Mouse (Mus musculus): ENCODE data around the gene Tmeff2. TPM values are rescaled to one million over a fixed set of nuclear protein-coding genes. Genes with fewer than 3 reads are reported as not detected.
A peak's percentile ranks its signal among the peaks of the same experiment; 100 is the strongest.
"Not testable (repeated sequence)": the region's sequence is repeated elsewhere in the genome, so short reads cannot be mapped to it uniquely, and the experiment has no call there.

The Tmeff2 gene
- polyA plus RNA-seq (2014; fragmentation: Nextera tagmentation; extraction: Ambion mirVana) = 2.6 and 2.7 TPM in 2 replicates

DNA sequence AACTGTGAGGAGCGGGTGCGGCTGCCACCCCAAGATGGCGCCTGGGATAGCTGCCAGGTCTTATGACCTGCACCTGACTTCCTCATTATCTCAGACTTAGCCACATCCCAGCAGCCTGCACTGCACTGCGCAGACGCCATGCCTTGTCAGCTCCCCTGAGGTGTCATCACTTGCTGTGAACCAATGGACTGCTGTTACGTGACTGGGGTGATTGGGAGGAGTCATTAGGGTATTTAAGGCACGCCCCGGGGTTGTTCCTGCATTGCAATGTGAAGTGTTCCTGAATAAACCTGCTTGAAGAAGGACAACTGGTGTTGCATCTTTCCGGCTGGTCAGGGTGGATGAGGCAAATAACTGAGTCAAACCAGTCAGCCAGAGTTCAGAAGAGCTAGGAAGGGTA lies at the start of gene Tmeff2:
Gene Tmeff2, plus strand, starts transcription at position 262 of the 400 bp plus-strand sequence.
- not testable (repeated sequence) for H3K9ac ChIP-seq; H3K27me3 ChIP-seq (ENCODE audit: insufficient read depth, low read length); H3K4me1 ChIP-seq (ENCODE audit: insufficient read depth); H3K4me3 ChIP-seq (ENCODE audit: low read depth, low read length); H3K27ac ChIP-seq (ENCODE audit: low read depth); H3K9me3 ChIP-seq (ENCODE audit: low read depth, low read length); H3K4me2 ChIP-seq; DNase-seq; ATAC-seq (ENCODE audit: insufficient read depth); H3K36me3 ChIP-seq (ENCODE audit: insufficient read depth)
- WGBS = 85% methylated on average over 9 of the region's 9 CpGs

DNA sequence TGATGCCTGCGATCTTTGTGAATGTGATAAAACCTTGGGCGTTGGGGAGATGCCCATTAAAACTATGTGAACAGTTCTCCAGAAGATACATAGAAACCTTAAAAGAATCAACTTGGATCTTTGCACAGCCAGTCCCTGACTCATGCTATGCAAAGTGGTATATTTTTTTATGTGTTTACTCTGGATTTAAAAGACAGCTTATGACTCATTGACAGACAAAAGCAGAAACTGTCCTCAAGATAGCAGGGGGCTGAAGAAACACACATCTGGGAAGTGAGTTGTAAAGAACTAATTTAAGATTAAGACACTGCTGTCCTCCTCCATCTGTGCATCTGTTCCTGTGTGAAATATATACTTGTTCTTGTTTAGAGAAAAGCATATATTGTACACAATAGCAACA lies 38.9 kb upstream of the Tmeff2 start:
- Histone ChIP-seq H3K36me3 (ENCODE audit: insufficient read depth) (no peaks in the 10 kb centered on the region), H3K27me3 (ENCODE audit: insufficient read depth, low read length) (no peaks in the 10 kb centered on the region), H3K4me3 (ENCODE audit: low read depth, low read length) (no peak overlapping the region), H3K4me2 (no peak overlapping the region), H3K9ac (no peak overlapping the region), H3K27ac (ENCODE audit: low read depth) (no peak overlapping the region), H3K4me1 (ENCODE audit: insufficient read depth) (no peaks in the 10 kb centered on the region), H3K9me3 (ENCODE audit: low read depth, low read length) (no peaks in the 10 kb centered on the region)
- DNase-seq (no peak), ATAC-seq (ENCODE audit: insufficient read depth) (no peak)
- WGBS = 81% methylated on average over 2 of the region's 2 CpGs
- TF ChIP-seq CTCF (IDR thresholded peaks at IDR 0.05; ENCODE audit: low read depth) = no peak

DNA sequence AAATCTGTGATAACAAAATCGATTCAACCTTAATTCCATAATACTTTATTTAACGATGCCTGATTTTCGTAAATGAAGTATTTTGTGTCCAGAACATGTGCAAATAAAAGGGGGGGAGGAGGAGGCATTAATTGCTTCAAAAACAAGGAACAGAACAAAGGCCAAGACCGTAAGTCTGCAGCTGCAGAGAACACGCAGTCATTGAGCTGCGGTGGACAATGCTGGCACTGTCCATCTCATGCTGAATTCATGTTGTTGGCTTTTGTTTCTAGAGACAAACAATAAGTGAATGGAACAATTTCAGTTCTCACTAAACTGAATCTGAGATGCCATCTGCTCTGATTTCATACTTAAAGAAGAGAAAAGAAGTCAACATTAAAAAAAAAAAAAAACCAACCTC lies 2.8 kb upstream of the Tmeff2 start:
- H3K4me1 ChIP-seq (ENCODE audit: insufficient read depth) = no peaks in the 10 kb centered on the region
- DNase-seq (no peak), ATAC-seq (ENCODE audit: insufficient read depth) (no peak)
- no peak overlapping the region for H3K4me3 ChIP-seq (ENCODE audit: low read depth, low read length)
- no peak overlapping the region for H3K4me2 ChIP-seq
- no peaks in the 10 kb centered on the region for H3K9me3 ChIP-seq (ENCODE audit: low read depth, low read length)
- WGBS = 84% methylated on average over 6 of the region's 6 CpGs
- no peaks in the 10 kb centered on the region for H3K36me3 ChIP-seq (ENCODE audit: insufficient read depth)
- no peak overlapping the region for H3K9ac ChIP-seq
- no peaks in the 10 kb centered on the region for H3K27me3 ChIP-seq (ENCODE audit: insufficient read depth, low read length)
- no peak overlapping the region for H3K27ac ChIP-seq (ENCODE audit: low read depth)
- no peak for TF ChIP-seq CTCF (IDR thresholded peaks at IDR 0.05; ENCODE audit: low read depth)

DNA sequence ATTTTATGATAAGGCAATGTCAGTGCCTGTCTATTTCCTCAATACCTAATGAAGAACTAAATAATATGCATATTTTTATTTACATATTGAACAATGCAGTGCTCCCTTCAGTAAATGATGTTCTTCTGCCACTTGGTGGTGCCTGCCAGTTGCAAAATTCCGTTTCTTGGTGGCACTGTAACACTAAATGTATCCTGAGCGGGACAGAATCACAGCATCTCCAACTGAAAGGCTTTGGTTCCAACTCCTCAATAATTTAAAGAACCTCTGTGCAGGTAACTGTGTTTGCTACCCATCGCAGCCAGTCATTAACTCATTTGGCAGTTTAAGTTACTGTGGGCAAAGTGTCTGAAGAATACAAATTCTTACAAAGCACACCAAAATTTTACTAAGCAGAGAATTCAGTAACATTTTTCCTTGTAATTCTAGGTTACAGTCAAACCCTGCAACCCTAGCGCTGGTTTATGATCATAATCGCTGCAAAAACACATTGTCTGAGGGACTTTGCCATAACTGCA lies 24.4 kb downstream of the Tmeff2 start:
- DNase-seq (peak; percentile 24), ATAC-seq (ENCODE audit: insufficient read depth) (no peak)
- no peak overlapping the region for H3K27ac ChIP-seq (ENCODE audit: low read depth)
- peaks cover 40% of the 10 kb centered on the region for H3K27me3 ChIP-seq (ENCODE audit: insufficient read depth, low read length)
- peak; percentile 24; the same call in 1 of the 2 replicates for TF ChIP-seq CTCF (IDR thresholded peaks at IDR 0.05; ENCODE audit: low read depth)
- H3K4me1 ChIP-seq (ENCODE audit: insufficient read depth) = no peaks in the 10 kb centered on the region
- WGBS = 45% methylated on average over 5 of the region's 5 CpGs
- H3K9ac ChIP-seq = no peak overlapping the region
- H3K4me2 ChIP-seq = no peak overlapping the region; the same call in 1 of the 2 replicates
- H3K9me3 ChIP-seq (ENCODE audit: low read depth, low read length) = no peaks in the 10 kb centered on the region
- no peaks in the 10 kb centered on the region for H3K36me3 ChIP-seq (ENCODE audit: insufficient read depth)
- no peak overlapping the region for H3K4me3 ChIP-seq (ENCODE audit: low read depth, low read length)

DNA sequence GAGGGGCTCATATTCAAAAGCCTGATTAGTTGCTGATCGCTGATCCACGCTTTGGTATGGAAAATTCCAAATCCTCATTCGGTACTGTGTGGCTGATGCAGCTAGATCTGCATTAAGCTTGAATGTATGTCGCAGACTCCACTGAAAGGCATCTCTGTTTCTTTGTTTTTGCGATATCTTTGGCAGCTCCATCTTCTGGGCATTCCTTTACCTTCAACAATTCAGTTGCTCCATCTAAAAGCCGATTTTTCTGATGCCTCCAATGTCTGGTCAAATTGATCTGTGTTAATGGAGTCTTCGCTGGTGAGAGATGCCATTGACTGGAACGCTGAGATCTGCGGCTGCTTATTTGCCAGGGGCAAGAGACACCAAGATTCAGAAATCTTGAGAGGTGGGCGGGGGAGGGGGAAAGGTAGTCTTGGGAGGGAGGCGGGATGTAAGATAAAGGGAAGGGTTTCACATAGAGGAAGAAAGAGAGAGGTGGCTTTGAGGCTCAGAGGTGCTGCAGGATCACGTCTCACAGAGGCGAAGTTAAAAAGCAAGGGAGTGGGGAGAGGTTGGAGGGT lies 25.0 kb downstream of the Tmeff2 start:
- no peaks in the 10 kb centered on the region for H3K36me3 ChIP-seq (ENCODE audit: insufficient read depth)
- H3K4me3 ChIP-seq (ENCODE audit: low read depth, low read length) = no peak overlapping the region
- H3K4me2 ChIP-seq = peak overlapping the region; percentile 1; the same call in 1 of the 2 replicates
- H3K9ac ChIP-seq = no peak overlapping the region
- no peaks in the 10 kb centered on the region for H3K4me1 ChIP-seq (ENCODE audit: insufficient read depth)
- ATAC-seq (ENCODE audit: insufficient read depth) (no peak), DNase-seq (peak; percentile 7)
- TF ChIP-seq CTCF (IDR thresholded peaks at IDR 0.05; ENCODE audit: low read depth) = no peak
- WGBS = 13% methylated on average over 13 of the region's 13 CpGs
- no peak overlapping the region for H3K27ac ChIP-seq (ENCODE audit: low read depth)
- no peaks in the 10 kb centered on the region for H3K9me3 ChIP-seq (ENCODE audit: low read depth, low read length)
- peaks cover 40% of the 10 kb centered on the region for H3K27me3 ChIP-seq (ENCODE audit: insufficient read depth, low read length)

DNA sequence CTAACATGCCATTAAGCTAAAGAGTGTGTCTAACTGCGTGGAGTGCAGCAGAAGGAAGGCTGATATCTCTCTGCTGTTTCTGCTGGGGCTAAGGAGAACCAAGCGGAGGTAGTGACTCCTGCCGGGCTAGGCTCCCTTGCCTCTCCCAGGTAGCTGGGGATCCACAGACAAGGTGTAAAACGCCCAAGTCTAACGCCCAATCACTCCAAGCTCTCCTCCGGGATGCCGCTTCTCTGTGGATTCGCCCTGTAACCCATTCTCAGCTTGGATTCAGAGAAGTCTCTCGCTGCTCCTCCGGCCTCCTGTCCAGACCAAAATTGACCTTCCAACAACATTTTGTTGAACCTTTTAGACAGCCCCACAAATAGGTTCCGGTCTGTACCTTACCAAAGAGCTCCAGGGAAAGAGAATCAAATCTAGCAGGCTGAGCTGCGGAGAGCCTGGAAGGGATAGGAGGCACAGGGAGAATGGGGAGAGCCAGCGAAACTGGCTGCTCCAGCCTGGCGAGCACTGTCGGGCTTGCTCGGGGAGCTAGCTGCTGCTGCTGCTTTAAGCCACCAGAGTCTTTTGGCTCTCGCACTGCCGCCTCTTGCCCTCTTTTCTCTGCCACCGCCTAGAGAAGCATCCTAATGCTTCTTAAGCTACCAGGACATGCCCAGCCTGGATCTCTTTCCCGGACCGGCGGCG lies 26.1 kb downstream of the Tmeff2 start:
- 2% methylated on average over 23 of the region's 23 CpGs for WGBS
- Histone ChIP-seq H3K36me3 (ENCODE audit: insufficient read depth) (no peaks in the 10 kb centered on the region), H3K27ac (ENCODE audit: low read depth) (no peak overlapping the region), H3K27me3 (ENCODE audit: insufficient read depth, low read length) (peaks cover 40% of the 10 kb centered on the region), H3K9me3 (ENCODE audit: low read depth, low read length) (no peaks in the 10 kb centered on the region), H3K9ac (peak overlapping the region; percentile 37), H3K4me3 (ENCODE audit: low read depth, low read length) (peak overlapping the region; percentile 60), H3K4me2 (peak overlapping the region; percentile 100), H3K4me1 (ENCODE audit: insufficient read depth) (no peaks in the 10 kb centered on the region)
- peak; percentile 62 for DNase-seq
- no peak for TF ChIP-seq CTCF (IDR thresholded peaks at IDR 0.05; ENCODE audit: low read depth)
- ATAC-seq (ENCODE audit: insufficient read depth) = peak; percentile 50

DNA sequence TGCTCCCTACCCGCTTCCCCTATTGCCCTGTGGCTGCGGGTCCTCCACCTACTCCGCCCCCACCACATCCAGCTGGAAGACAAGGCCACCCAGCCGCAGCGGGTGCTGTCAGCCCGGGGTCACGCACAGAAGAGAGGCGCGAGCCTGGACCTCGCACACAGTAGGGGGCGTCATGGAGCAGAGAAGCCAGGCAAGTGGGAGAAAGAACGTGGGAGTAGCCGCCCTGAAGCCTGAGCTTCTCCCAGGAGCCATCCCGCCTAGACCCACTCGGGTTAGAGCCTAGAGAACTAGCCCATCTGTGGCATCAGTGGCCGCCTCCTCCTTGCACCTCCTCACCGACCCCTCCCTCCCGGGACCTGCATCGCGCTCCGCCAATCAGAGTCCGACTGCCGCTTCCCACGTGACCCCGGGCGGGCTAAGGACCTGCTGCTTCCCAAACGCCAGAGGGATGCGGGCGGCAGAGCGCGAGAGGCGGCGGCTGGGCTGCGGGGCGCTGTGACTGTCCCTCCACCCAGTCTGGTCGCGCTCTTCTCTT lies 26.7 kb downstream of the Tmeff2 start:
- H3K4me3 ChIP-seq (ENCODE audit: low read depth, low read length) = peak overlapping the region; percentile 60
- no peak overlapping the region for H3K27ac ChIP-seq (ENCODE audit: low read depth)
- H3K36me3 ChIP-seq (ENCODE audit: insufficient read depth) = no peaks in the 10 kb centered on the region
- H3K27me3 ChIP-seq (ENCODE audit: insufficient read depth, low read length) = peaks cover 40% of the 10 kb centered on the region
- no peaks in the 10 kb centered on the region for H3K9me3 ChIP-seq (ENCODE audit: low read depth, low read length)
- DNase-seq (peak; percentile 89), ATAC-seq (ENCODE audit: insufficient read depth) (peak; percentile 98)
- peak overlapping the region; percentile 50 for H3K9ac ChIP-seq
- under 1% methylated on average over 37 of the region's 37 CpGs for WGBS
- H3K4me1 ChIP-seq (ENCODE audit: insufficient read depth) = no peaks in the 10 kb centered on the region
- peak; percentile 63 for TF ChIP-seq CTCF (IDR thresholded peaks at IDR 0.05; ENCODE audit: low read depth)
- peak overlapping the region; percentile 100 for H3K4me2 ChIP-seq

All from lung, embryonic 14.5 days (tissue).